Mouse (Mus musculus): ENCODE data around the gene Pld1.
A peak's percentile ranks its signal among the peaks of the same experiment; 100 is the strongest.

Gene Pld1

DNA sequence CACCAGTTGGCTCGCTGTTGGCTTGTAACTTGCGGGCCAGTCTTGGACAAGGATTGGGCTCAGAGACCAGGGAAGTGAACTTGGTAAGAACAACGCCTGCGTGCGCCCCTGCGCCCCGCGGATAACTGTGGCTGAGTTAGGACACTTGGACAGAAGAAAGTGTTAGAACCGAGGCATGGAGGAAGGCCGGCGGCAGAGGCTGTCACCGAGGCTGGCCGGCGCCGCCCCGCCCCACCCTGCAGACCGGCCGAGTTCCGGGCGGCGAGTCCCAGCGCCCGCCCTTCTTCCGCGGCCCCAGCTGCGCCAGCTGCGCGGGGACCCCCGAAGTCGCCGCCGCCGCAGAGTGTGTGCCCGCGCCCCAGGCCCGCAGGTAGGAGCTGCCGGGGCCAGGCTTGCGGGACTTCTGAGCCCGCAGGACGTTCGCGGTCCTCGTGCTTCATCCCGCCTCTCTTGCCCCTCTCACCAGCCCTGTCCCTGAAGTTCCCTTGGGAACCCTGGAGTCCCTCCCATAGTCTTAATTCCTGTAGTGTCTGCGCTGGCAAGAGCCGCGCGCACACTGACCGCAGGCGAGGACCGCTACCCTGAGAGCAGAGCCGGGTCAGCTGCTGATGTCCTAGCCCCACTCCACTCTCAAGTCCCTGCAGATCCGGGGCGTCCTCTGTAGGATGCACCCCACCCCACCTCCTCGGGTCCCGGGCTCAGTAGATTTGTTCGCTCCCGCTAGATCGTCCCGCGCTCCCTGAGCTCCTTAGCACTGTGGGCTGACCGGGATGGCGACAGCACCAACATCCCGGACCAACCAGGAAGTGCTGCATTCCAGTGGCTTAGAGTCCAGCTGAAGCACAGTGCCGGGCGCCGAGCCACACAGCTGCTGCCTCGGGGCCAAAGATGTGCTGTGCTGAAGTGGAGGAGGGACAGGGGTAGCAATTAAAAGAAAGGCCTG, at the start of gene Pld1:
Pld1 (plus strand) TSS at position 315 of the 943 bp plus-strand sequence.
- peak; percentile 63 for DNase-seq (ENCODE audit: low read depth, low spot score)

GRCm38 (mm10) chr3:27896318-27896892, 42.1 kb upstream of the Pld1 start, which contains the start of gene Tmem212:
Tmem212 (minus strand) TSS chr3:27896368.
- DNase-seq (ENCODE audit: low read depth, low spot score), result peak; percentile 12

DNA sequence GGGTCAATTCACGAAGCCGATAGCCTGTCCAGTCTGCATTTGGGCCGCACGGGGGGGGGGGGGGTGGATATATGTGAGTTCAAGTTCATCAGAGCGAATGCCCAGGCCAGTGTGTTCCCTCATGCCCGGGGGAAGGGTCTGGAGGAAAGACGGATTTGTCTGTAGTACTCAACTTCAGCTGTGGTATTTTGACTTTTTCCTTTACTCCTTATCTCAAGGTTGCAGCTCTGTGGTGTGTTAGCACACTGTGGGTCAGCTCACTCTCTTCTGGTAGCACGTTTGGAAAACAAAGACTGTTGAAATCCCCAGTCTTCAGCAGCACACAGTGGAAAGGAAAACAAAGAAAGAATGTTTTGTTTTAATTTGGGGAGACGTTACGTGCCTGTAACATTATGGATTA, 40.3 kb upstream of the Pld1 start:
- no peak for DNase-seq (ENCODE audit: low read depth, low spot score)

GRCm38 (mm10) chr3:27899012-27899726, 39.3 kb upstream of the Pld1 start:
- DNase-seq (ENCODE audit: low read depth, low spot score), result no peak

- DNase-seq (ENCODE audit: low read depth, low spot score), result peak; percentile 77
Observed at GRCm38 (mm10) chr3:27901846-27902245, 36.6 kb upstream of the Pld1 start.

DNA sequence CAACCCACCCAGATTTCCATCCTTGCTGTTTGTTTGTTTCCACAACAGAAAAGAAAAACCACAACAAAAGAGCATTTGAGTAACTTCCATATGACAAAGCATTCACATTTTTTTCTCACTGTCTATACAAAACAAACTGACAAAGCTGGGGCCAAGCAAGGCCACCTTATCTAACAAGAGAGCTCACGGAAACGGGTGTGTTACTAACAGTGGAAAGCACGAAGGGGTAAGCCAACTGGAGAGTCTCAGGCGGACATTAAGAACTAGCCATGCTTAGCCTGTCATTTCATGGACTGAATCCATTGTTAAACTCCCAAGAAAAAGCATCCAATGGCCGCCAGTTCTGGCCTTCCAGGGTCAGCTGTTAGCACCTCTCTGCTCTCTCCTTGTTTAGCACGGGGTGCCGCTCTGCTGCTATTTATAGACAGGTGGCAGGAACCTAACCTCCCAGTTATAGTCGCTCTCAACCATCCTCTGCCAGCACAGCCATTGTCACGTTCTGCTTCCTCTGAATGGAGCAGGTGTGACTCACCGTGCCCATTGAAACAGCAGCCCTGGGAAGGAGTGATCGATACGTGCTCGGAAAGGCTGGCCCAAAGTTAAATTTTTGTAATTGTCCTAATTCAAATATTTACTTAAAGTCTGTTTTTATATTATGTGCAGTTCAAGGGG, 33.7 kb upstream of the Pld1 start:
- DNase-seq (ENCODE audit: low read depth, low spot score), result no peak

GRCm38 (mm10) chr3:27906647-27907209, 31.8 kb upstream of the Pld1 start:
- no peak for DNase-seq (ENCODE audit: low read depth, low spot score)

GRCm38 (mm10) chr3:27907301-27907700, 31.2 kb upstream of the Pld1 start:
- no peak for DNase-seq (ENCODE audit: low read depth, low spot score)

GRCm38 (mm10) chr3:27908316-27908715, 30.2 kb upstream of the Pld1 start:
- no peak for DNase-seq (ENCODE audit: low read depth, low spot score)

GRCm38 (mm10) chr3:27909016-27909415, 29.5 kb upstream of the Pld1 start:
- no peak for DNase-seq (ENCODE audit: low read depth, low spot score)

- no peak for DNase-seq (ENCODE audit: low read depth, low spot score)
Observed at GRCm38 (mm10) chr3:27918656-27919436, 19.6 kb upstream of the Pld1 start.

DNA sequence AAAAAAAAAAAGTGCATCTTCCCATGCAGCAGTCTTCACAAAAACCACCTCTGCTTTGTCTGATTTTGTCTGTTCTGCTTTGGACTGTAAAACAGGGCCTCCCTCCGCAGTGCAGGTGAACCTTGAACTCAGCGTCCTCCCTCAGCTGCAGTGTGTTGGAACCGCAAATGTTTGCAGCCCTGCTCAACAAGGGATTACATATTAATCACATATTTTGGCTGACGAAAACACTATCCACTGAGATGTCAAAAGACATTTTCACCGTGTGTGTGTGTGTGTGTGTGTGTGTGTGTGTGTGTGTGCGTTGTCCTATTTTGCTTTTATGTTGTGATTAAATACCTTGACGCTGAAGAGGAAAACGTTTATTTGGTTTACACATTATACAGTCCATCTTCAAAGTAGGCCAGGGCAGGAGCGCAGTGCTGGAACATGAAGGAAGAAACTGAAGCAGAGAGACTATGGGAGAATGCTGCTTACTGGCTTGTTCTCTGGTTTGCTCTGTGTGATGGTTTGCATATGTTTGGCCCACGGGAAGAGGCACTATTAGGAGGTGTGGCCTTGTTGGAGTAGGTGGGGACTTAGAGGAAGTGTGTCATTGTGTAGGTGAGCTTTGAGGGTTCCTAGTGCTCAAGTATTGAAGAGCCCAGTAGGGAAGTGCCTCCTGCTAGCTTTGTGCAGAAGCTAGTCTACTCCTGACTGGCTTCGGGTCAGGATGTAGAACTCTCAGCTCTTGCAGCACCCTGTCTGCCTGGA, 17.1 kb upstream of the Pld1 start:
- DNase-seq (ENCODE audit: low read depth, low spot score), result peak; percentile 52

DNA sequence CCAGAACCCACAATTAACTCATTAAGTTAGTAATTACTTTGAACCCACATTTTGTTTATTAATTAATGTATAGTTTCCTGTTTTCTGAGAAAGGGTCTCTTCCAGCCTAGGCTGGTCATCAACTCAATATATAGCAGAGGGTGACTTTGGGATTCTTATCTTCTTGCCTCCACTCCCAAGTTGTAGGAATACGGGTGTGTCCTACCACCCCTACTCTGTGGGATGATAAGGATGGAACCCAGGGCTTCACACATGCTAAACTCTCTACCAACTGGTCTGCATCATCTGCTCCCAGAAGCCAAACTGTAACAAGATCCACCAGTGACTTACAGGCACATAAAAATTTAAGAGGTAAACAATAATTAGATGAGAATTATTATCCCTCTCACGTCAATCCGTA, 14.5 kb upstream of the Pld1 start:
- DNase-seq (ENCODE audit: low read depth, low spot score), result no peak

DNA sequence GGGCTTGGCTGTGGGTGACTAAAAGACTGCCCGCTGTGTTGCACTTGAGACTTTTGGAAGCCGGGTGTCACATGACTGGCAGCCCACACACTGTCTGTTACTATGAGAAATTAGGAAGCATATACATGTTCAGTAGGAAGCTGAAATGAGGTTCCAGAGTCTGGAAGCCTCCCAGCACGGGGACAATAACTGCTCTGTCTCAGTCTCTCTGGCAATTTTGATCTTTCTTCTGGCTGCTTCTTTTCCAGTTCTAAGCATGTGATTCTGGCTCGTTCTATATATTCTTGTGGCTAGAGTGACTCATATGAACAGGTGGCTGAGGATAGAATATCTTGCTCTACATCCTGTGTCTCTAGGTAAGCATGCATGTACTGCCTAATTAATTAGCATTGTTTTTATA, 9.3 kb upstream of the Pld1 start:
- no peak for DNase-seq (ENCODE audit: low read depth, low spot score)

- no peak for DNase-seq (ENCODE audit: low read depth, low spot score)
Observed at GRCm38 (mm10) chr3:27932391-27932790, 6.1 kb upstream of the Pld1 start.

DNA sequence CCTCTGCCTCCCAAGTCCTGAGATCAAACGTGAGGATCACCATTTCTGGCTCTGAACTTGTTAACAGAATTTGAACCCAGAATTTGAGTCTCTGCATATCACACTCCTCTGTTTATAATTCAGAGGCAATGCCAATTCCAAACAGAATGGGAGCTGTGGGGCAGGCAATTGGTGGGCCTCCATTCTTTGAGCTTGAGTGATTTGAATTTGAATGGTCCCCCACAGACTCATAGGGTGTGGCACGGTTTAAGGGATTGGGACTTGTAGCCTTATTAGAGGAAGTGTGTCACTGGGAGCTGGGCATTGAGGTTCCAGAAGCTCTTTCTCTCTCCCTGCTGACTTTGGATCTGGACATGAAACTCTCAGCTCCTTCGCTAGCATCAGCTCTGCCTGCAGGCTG, 2.9 kb upstream of the Pld1 start:
- peak; percentile 89 for DNase-seq (ENCODE audit: low read depth, low spot score)

GRCm38 (mm10) chr3:27936731-27937130, 1.8 kb upstream of the Pld1 start:
- DNase-seq (ENCODE audit: low read depth, low spot score), result peak; percentile 50

DNA sequence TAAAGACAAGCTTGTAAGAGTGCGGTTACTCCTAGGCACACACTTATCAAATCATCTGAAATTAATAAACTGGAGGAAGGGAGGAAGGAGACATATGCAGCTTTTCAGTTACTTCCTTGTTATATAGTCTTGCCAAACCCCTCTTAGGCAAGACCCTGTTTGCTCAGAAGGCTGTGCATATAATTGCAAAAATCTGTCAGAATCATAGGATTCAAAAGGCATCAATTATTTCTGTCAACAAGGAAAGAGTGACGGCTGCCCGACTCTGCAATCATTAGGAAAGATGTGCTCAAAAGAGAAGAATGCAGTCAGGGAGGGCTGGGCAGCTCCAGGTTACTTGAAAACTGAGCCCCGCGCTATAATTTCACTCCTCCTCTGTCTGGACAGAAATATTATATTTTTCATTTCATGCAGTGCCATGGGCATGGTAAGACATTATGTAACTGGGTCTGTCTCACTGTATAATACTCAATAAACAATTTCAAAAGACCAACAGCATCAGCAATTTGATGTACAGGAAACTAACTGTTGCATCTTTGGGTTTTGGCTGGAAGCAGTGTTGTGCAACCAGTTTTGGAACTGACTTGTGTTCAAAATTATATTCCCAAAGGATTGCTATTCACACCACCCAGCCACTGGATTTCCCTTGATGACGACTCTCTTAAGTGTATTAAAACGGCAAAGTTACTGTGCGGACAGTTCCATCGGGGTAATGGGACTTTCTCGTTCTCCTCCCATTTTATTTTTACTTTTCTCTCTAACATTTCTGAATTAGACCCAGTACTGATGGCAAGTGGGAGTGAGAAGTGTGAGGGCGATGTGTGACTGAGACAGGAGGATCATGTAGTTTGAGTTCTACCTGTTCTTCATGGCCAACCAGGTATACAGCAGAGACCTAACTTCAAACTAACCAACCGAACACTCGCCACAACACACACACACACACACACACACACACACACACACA, 1.1 kb upstream of the Pld1 start:
- no peak for DNase-seq (ENCODE audit: low read depth, low spot score)

- DNase-seq (ENCODE audit: low read depth, low spot score), result no peak
Observed at GRCm38 (mm10) chr3:27941634-27942033, 3.1 kb downstream of the Pld1 start.
